Mouse (Mus musculus) myocyte (in vitro differentiated cells): ENCODE data around the gene Fam78b. TPM values are rescaled to one million over a fixed set of nuclear protein-coding genes. Genes with fewer than 3 reads are reported as not detected.
A peak's percentile ranks its signal among the peaks of the same experiment; 100 is the strongest.

Experiments used
- H3K27me3 ChIP-seq: one replicate; pipeline ENCODE4 v1.6.1; 2011; ENCODE audit not compliant: control insufficient read depth, insufficient read depth, insufficient read length
- H3K36me3 ChIP-seq: one replicate; pipeline ENCODE4 v1.6.1; 2011; ENCODE audit not compliant: control insufficient read depth, insufficient read depth
- H3K4me2 ChIP-seq: one replicate; pipeline ENCODE4 v1.6.1; 2011; ENCODE audit warnings: low read depth, control low read depth
- H3K4me3 ChIP-seq: one replicate; pipeline ENCODE4 v1.5.1; 2011; ENCODE audit warnings: mild to moderate bottlenecking, control low read depth, moderate library complexity
- H3K79me2 ChIP-seq: one replicate; pipeline ENCODE4 v1.6.1; 2011; ENCODE audit not compliant: control insufficient read depth, insufficient read depth
- H3ac ChIP-seq: one replicate; pipeline ENCODE4 v1.6.1; 2011; ENCODE audit not compliant: control insufficient read depth, insufficient read length
- CEBPB ChIP-seq: IDR thresholded peaks from 2 replicates; pipeline ENCODE4 v1.6.1; 2011; ENCODE audit warnings: mild to moderate bottlenecking, moderate library complexity; ENCODE audit not compliant: poor library complexity, insufficient read depth, severe bottlenecking
- E2F4 ChIP-seq: IDR thresholded peaks from one replicate; pipeline ENCODE4 v1.6.1; 2011; ENCODE audit warnings: mild to moderate bottlenecking, control low read depth, moderate library complexity; ENCODE audit not compliant: insufficient read depth
- MAX ChIP-seq: IDR thresholded peaks from one replicate; pipeline ENCODE4 v1.6.1; 2011; ENCODE audit warnings: low read depth, mild to moderate bottlenecking, control low read depth
- MYOD1 ChIP-seq, 3 experiments: IDR thresholded peaks; one replicate each; pipeline ENCODE4 v1.6.1; 2011; ENCODE audit warnings: control low read depth in 2 of 3, low read depth in 2 of 3, mild to moderate bottlenecking in 2 of 3, moderate library complexity in 1 of 3; ENCODE audit not compliant: insufficient read length in 2 of 3, control insufficient read depth in 1 of 3
- MYOG ChIP-seq, 3 experiments: IDR thresholded peaks; one replicate each; pipeline ENCODE4 v1.6.1; 2011; ENCODE audit warnings: control low read depth in 2 of 3, low read depth in 2 of 3, mild to moderate bottlenecking in 2 of 3; ENCODE audit not compliant: insufficient read length in 2 of 3, control insufficient read depth in 1 of 3, insufficient read depth in 1 of 3
- POLR2A ChIP-seq: IDR thresholded peaks from one replicate; pipeline ENCODE4 v1.6.1; 2011; ENCODE audit warnings: low read depth, mild to moderate bottlenecking, control low read depth, moderate library complexity; ENCODE audit not compliant: insufficient read length
- POLR2AphosphoS2 ChIP-seq: IDR thresholded peaks from one replicate; pipeline ENCODE4 v1.6.1; 2011; ENCODE audit warnings: low read depth, control low read depth; ENCODE audit not compliant: insufficient read length
- REST ChIP-seq: IDR thresholded peaks from one replicate; pipeline ENCODE4 v1.6.1; 2011; ENCODE audit warnings: mild to moderate bottlenecking, control low read depth, moderate library complexity; ENCODE audit not compliant: insufficient read depth, insufficient read length
- SRF ChIP-seq: IDR thresholded peaks from one replicate; pipeline ENCODE4 v1.6.1; 2011; ENCODE audit warnings: low read depth; ENCODE audit not compliant: control insufficient read depth, insufficient read length
- TCF12 ChIP-seq: IDR thresholded peaks from one replicate; pipeline ENCODE4 v1.6.1; 2011; ENCODE audit warnings: mild to moderate bottlenecking, control low read depth; ENCODE audit not compliant: poor library complexity, insufficient read depth, severe bottlenecking
- TCF3 ChIP-seq: IDR thresholded peaks from one replicate; pipeline ENCODE4 v1.6.1; 2011; ENCODE audit warnings: low read depth, control low read depth; ENCODE audit not compliant: insufficient read length
- USF1 ChIP-seq: IDR thresholded peaks from one replicate; pipeline ENCODE4 v1.6.1; 2011; ENCODE audit warnings: low read depth, mild to moderate bottlenecking, control low read depth, moderate library complexity
- polyA plus RNA-seq: library from polyadenylated mRNA; unstranded; fragments of >200 nt; fragmentation: generic; extraction: Trizol; gene quantifications from one replicate; pipeline ENCODE4 v1.2.1, GENCODE M21; 2012; ENCODE audit warnings: missing spikeins

The Fam78b gene
- polyA plus RNA-seq, 1 experiment = 0.92 TPM

- Histone ChIP-seq H3K27me3 (no peaks in the 10 kb centered on the region), H3K4me3 (no peak overlapping the region), H3ac (no peak overlapping the region), H3K79me2 (no peaks in the 10 kb centered on the region), H3K4me2 (no peak overlapping the region), H3K36me3 (no peaks in the 10 kb centered on the region)
- TF ChIP-seq CEBPB = no peak
- no peak for TF ChIP-seq TCF3
- TF ChIP-seq MYOD1 (IDR thresholded peaks at IDR 0.05; ENCODE audit: control insufficient read depth in 1 of 3, insufficient read length in 2 of 3, low read depth in 2 of 3) = no peak
- no peak for TF ChIP-seq MYOG (IDR thresholded peaks at IDR 0.05; ENCODE audit: control insufficient read depth in 1 of 3, insufficient read depth in 1 of 3, insufficient read length in 2 of 3, low read depth in 2 of 3)
- no peak for TF ChIP-seq E2F4
- TF ChIP-seq SRF = no peak
- TF ChIP-seq REST = no peak
- TF ChIP-seq TCF12 = no peak
- TF ChIP-seq MAX = no peak
- TF ChIP-seq USF1 = no peak
- TF ChIP-seq POLR2A = no peak
These were observed 45.1 kb downstream of the Fam78b start for GRCm38 (mm10) chr1:167046169-167046927.

DNA sequence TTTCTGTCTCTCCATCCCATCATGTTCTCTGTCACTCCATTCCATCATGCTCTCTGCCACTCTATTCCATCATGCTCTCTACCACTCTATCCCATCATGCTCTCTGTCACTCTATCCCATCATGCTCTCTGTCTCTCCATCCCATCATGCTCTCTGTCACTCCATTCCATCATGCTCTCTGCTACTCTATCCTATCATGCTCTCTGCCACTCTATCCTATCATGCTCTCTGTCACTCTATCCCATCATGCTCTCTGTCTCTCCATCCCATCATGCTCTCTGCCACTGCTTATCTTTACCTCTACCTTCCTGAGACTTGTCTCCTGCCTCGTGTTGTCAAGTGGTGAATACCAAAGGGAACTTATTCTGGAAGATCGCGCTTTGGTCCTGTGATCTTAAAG is 49.6 kb downstream of the Fam78b start:
- Histone ChIP-seq H3K4me2 (no peak overlapping the region), H3K79me2 (no peaks in the 10 kb centered on the region), H3K36me3 (no peaks in the 10 kb centered on the region), H3K4me3 (no peak overlapping the region), H3ac (no peak overlapping the region), H3K27me3 (no peaks in the 10 kb centered on the region)
- no peak for TF ChIP-seq MYOD1 (IDR thresholded peaks at IDR 0.05; ENCODE audit: control insufficient read depth in 1 of 3, insufficient read length in 2 of 3, low read depth in 2 of 3)
- no peak for TF ChIP-seq MYOG (IDR thresholded peaks at IDR 0.05; ENCODE audit: control insufficient read depth in 1 of 3, insufficient read depth in 1 of 3, insufficient read length in 2 of 3, low read depth in 2 of 3)
- no peak for TF ChIP-seq E2F4
- TF ChIP-seq MAX = no peak
- no peak for TF ChIP-seq POLR2A
- TF ChIP-seq TCF3 = no peak
- no peak for TF ChIP-seq CEBPB
- TF ChIP-seq USF1 = no peak
- TF ChIP-seq TCF12 = no peak
- no peak for TF ChIP-seq SRF
- no peak for TF ChIP-seq REST
- TF ChIP-seq POLR2AphosphoS2 = no peak

- H3K36me3 ChIP-seq = no peaks in the 10 kb centered on the region
- H3ac ChIP-seq = no peak overlapping the region
- no peaks in the 10 kb centered on the region for H3K27me3 ChIP-seq
- H3K4me3 ChIP-seq = no peak overlapping the region
- no peak for TF ChIP-seq CEBPB
- no peak for TF ChIP-seq REST
- no peak overlapping the region for H3K4me2 ChIP-seq
- H3K79me2 ChIP-seq = no peaks in the 10 kb centered on the region
These were observed 52.8 kb downstream of the Fam78b start for GRCm38 (mm10) chr1:167054029-167054428.

DNA sequence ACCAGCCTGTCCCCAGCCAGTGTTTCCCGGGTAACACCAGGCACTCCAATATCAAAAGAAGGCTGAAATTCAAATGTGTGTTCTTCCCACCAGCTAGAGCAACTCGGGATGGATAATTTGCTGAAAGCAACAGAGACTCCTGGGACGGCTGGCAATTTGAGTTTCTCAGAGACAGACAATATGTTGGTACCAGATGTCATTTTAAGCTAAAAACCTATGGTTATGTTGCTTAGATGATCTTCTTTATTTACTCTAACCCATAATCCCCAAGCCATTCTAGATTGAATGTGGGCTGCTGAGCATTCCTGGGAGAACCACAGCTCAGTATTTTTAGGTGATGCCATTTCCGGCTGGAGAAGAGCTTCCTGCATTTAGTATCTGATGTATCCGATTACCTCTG is 56.3 kb downstream of the Fam78b start:
- Histone ChIP-seq H3K4me3 (no peak overlapping the region), H3K79me2 (no peaks in the 10 kb centered on the region), H3K4me2 (peak overlapping the region; percentile 34), H3K27me3 (no peaks in the 10 kb centered on the region), H3ac (no peak overlapping the region), H3K36me3 (no peaks in the 10 kb centered on the region)
- TF ChIP-seq MYOD1 (IDR thresholded peaks at IDR 0.05; ENCODE audit: control insufficient read depth in 1 of 3, insufficient read length in 2 of 3, low read depth in 2 of 3) (no peak), TCF12 (no peak), POLR2A (no peak), USF1 (no peak), E2F4 (no peak), MAX (no peak), TCF3 (no peak), MYOG (IDR thresholded peaks at IDR 0.05; ENCODE audit: control insufficient read depth in 1 of 3, insufficient read depth in 1 of 3, insufficient read length in 2 of 3, low read depth in 2 of 3) (no peak), POLR2AphosphoS2 (no peak), CEBPB (no peak), SRF (no peak)

- Histone ChIP-seq H3K4me2 (no peak overlapping the region), H3K27me3 (no peaks in the 10 kb centered on the region)
- TF ChIP-seq MYOD1 (IDR thresholded peaks at IDR 0.05; ENCODE audit: control insufficient read depth in 1 of 3, insufficient read length in 2 of 3, low read depth in 2 of 3) = no peak
- no peak for TF ChIP-seq CEBPB
- TF ChIP-seq SRF = no peak
- no peak for TF ChIP-seq MYOG (IDR thresholded peaks at IDR 0.05; ENCODE audit: control insufficient read depth in 1 of 3, insufficient read depth in 1 of 3, insufficient read length in 2 of 3, low read depth in 2 of 3)
- no peak for TF ChIP-seq E2F4
- no peak for TF ChIP-seq MAX
- no peak for TF ChIP-seq POLR2AphosphoS2
- no peak for TF ChIP-seq USF1
- no peak for TF ChIP-seq TCF3
- TF ChIP-seq TCF12 = no peak
- TF ChIP-seq POLR2A = no peak
- no peak for TF ChIP-seq REST
These were observed 58.5 kb downstream of the Fam78b start for GRCm38 (mm10) chr1:167059550-167060285.

More at GRCm38 (mm10) chr1:167059550-167060285, 58.5 kb downstream of the Fam78b start:
- Histone ChIP-seq H3K36me3 (no peaks in the 10 kb centered on the region), H3K4me3 (no peak overlapping the region), H3K79me2 (no peaks in the 10 kb centered on the region), H3ac (no peak overlapping the region)
